Mouse (Mus musculus): ENCODE measurements at regions not wholly inside any gene's neighbourhood (a gene's known extent, or its start where the extent isn't known, plus 50 kb on each side); places are given as distances from the start of the nearest gene placed in this dataset.

DNA sequence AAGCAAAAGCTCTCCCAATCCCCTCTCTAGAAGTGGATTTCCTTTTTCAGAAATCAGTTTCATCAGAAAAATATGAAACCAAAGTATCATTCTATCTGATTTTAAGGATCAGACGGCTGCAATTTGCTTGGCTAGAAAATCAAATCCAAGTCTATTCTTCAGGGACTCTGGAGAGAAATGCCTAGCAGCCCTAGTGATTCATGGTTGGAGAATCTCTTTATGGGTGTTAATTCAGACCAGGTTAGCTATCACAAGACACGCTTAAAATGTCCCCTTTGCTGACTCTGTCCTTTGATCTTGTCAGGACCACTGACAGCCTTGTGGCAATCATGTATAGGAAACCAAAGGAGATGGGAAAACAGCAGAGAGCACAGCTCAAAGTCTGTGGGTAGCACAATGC lies 475.7 kb upstream of the Zfp462 start:
- no peak overlapping the region for H3K27ac ChIP-seq
- intact Hi-C loops (cut with DNase I): no loop called here
- H3K4me3 ChIP-seq: no peak overlapping the region
- no peak for TF ChIP-seq CTCF (IDR thresholded peaks at IDR 0.05)
- no peak for DNase-seq (ENCODE audit: extremely low spot score in 1 of 2, low spot score in 2 of 2)

DNA sequence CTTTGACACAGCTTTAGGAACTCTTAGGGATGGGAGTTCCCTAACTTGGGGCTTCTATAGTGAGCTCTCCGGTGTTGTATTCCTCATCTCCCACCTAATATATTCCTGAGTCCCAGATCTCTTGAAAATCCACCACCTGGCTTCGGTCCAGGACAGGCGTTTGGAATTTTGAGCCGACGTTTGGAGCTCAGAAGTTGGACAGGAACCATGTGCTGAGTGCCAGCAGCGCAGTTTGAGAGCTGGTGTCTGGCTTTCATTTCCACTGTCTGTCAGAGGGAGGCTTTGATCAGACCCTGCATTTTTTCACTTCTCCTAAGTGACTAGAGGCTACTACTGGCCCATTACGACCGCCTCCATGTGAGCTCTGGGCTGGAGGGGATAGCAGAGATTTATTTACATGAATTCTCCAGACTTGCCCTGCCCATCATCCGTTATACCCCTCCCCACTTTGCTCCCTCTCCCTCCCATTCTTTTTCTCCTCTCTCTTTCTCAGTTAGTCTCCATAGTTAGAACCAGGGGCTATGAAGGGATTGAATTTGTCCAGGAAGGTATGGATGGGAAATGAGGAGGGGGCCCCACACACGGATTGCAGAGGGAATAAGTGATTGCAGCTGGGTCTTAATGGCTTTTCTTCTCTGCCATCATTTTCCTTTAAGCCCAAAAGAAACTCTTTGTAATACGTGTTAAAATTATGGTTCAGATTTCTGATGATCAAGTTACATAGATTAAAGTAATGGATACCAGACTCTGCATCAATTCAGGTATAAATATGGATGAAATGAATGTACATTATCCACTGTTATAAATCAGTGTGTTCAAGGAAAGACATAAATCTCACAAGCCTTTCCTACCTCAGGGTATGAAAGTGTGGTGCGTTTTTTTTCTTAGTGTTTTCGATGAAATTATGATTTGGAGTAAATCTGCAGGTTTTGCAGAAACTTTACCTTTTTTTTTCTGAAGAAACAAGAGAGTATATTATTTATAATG lies 474.5 kb upstream of the Zfp462 start:
- Histone ChIP-seq H3K4me3 (no peak overlapping the region), H3K27ac (no peak overlapping the region)
- no peak for TF ChIP-seq CTCF (IDR thresholded peaks at IDR 0.05)
- intact Hi-C loops (cut with DNase I): no loop called here
- peak; percentile 17 to 31 for DNase-seq (ENCODE audit: extremely low spot score in 1 of 2, low spot score in 2 of 2)

DNA sequence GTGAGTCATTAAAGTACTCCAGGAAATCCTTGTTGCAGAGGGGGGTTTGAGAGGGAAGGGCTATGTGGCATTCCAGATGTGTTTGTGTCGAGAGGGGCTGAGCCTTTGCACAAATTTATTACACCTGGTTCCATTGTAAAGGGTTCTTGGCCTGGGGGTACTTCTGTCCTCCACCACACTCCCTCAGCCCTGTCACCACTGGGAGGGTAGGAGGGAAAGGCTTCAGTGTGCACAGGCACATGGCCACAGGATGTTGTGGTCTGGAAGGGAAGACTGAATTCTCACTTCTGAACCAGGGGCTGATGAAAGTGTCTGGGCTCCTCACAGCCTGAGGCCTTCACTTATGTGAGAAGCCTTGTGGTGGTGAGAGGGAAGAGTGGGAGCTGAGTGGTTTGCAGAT lies 473.8 kb upstream of the Zfp462 start:
- no peak for TF ChIP-seq CTCF (IDR thresholded peaks at IDR 0.05)
- intact Hi-C loops (cut with DNase I): no loop called here
- H3K27ac ChIP-seq: no peak overlapping the region
- no peak for DNase-seq (ENCODE audit: extremely low spot score in 1 of 2, low spot score in 2 of 2)
- no peak overlapping the region for H3K4me3 ChIP-seq

DNA sequence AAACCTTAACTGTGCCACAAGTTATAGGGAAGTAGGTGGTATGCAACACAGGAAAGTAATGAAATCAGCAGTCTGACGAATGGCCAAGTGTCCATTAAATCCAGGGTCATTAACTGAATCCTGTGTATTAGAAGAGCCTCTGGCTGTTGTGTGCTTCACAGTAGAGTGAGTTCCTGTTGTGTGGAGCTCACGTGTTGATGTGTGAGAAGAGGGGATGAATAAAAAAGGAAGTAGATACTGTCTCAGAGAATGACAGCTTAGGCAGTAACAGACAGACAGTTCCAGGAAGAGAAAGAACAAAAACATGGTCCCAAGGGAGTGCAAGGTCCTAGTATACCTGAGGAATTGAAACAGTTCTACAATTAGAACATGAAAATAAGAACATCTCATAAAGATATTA lies 463.1 kb upstream of the Zfp462 start:
- intact Hi-C loops (cut with DNase I): no loop called here
- TF ChIP-seq CTCF (IDR thresholded peaks at IDR 0.05): no peak
- no peak overlapping the region for H3K4me3 ChIP-seq
- H3K27ac ChIP-seq: no peak overlapping the region
- no peak for DNase-seq (ENCODE audit: extremely low spot score in 1 of 2, low spot score in 2 of 2)

DNA sequence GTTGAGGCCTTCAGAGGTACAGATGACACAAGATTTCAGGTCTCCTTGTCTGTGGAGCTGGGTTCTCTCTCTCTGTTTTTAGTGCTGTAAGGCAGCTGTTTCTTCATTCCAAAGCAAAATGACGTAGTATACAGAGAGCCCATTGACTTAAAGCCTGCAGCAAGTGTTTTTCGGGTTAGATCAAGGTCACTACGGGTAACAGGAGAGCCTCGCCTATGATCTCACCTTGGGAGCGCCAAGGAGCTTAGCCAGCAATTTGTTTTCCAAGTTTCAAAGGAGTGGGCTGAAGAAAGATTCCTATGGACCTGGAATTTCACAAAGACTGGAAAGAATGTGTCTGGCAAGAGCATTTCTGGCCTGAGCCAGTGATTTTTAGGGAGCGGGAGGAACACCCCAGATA lies 451.8 kb upstream of the Zfp462 start:
- no peak for DNase-seq (ENCODE audit: extremely low spot score in 1 of 2, low spot score in 2 of 2)
- no peak overlapping the region for H3K4me3 ChIP-seq
- no peak for TF ChIP-seq CTCF (IDR thresholded peaks at IDR 0.05)
- H3K27ac ChIP-seq: no peak overlapping the region
- intact Hi-C loops (cut with DNase I): no loop called here

- no peak for TF ChIP-seq CTCF (IDR thresholded peaks at IDR 0.05)
- Histone ChIP-seq H3K4me3 (no peak overlapping the region), H3K27ac (no peak overlapping the region)
- intact Hi-C loops (cut with DNase I): no loop called here
- DNase-seq (ENCODE audit: extremely low spot score in 1 of 2, low spot score in 2 of 2): no peak
Observed at GRCm38 (mm10) chr4:54497312-54497994, 447.4 kb upstream of the Zfp462 start.

- H3K4me3 ChIP-seq: no peak overlapping the region
- TF ChIP-seq CTCF (IDR thresholded peaks at IDR 0.05): no peak
- DNase-seq (ENCODE audit: extremely low spot score in 1 of 2, low spot score in 2 of 2): no peak
- H3K27ac ChIP-seq: no peak overlapping the region
- intact Hi-C loops (cut with DNase I): no loop called here
Observed at GRCm38 (mm10) chr4:54515934-54516333, 428.9 kb upstream of the Zfp462 start.

DNA sequence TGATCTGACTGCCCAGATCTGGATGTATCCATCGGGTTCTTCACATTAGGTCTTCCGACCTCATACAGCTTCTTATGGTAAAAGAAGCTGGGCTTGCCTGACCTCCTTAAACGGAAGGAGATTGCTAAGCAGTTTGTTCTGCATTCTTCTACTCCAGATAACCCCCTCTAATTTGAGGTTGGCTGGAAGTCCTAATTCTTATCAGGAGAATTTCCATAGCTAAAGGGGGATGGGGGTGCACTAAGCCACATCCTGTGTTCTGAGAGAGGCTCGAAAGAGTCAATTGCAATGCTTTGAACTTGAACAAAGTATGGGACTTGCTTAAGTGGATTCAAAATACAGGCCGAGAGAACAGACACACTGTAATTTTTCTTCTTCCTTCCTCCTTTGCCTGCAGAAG lies 421.6 kb upstream of the Zfp462 start:
- DNase-seq (ENCODE audit: extremely low spot score in 1 of 2, low spot score in 2 of 2): no peak
- Histone ChIP-seq H3K4me3 (no peak overlapping the region), H3K27ac (no peak overlapping the region)
- no peak for TF ChIP-seq CTCF (IDR thresholded peaks at IDR 0.05)
- intact Hi-C loops (cut with DNase I): no loop called here

GRCm38 (mm10) chr4:54526003-54526586 lies 418.8 kb upstream of the Zfp462 start:
- intact Hi-C loops (cut with DNase I): no loop called here

DNA sequence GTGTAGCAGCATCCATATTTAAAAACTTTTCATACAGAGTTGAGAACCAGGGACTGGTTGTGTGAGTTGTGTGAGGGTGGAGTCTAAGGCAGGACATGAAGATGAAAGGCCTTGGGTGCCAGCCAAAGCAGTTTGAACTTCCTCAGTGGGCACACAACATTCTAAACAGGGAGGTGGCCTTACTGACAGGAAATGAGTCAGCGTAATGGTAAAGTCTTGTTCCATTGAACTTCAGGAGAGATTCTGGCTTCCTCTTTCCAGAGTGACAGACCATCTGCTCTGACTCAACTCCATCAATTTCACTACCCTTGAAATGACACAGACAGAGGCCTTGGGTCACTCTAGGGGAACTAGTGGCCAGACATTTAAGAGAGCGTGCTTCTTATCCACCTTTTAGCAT lies 417.2 kb upstream of the Zfp462 start:
- intact Hi-C loops (cut with DNase I): no loop called here
- peak in 1 of 2 experiments; percentile 13 for DNase-seq (ENCODE audit: extremely low spot score in 1 of 2, low spot score in 2 of 2)
- no peak for TF ChIP-seq CTCF (IDR thresholded peaks at IDR 0.05)
- H3K27ac ChIP-seq: no peak overlapping the region
- no peak overlapping the region for H3K4me3 ChIP-seq

More at GRCm38 (mm10) chr4:54526003-54526586, 418.8 kb upstream of the Zfp462 start:
- Histone ChIP-seq H3K4me3 (no peak overlapping the region), H3K27ac (no peak overlapping the region)
- no peak for DNase-seq (ENCODE audit: extremely low spot score in 1 of 2, low spot score in 2 of 2)
- no peak for TF ChIP-seq CTCF (IDR thresholded peaks at IDR 0.05)

DNA sequence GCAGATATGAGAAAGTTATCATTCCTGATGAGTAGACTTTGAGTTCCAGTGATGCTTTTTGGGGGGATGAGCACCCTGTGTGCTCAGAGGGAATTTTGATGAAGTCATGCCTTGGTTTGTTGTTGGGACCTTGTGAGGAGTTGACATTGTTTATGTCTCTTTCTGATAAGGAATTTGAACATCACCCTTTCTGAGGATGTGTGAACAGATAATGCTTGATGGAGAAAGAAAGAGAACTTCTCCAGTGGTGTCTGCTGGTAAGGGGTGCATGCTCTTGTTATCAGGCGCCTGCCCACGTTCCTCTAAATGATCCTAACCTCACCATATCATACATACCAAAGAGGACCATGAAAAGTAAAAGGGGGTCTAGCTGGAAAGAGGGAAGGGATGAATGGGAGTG lies 413.1 kb upstream of the Zfp462 start:
- no peak for TF ChIP-seq CTCF (IDR thresholded peaks at IDR 0.05)
- intact Hi-C loops (cut with DNase I): no loop called here

GRCm38 (mm10) chr4:54533846-54534245 lies 411.0 kb upstream of the Zfp462 start:
- H3K27ac ChIP-seq: no peak overlapping the region
- intact Hi-C loops (cut with DNase I): no loop called here
- no peak for TF ChIP-seq CTCF (IDR thresholded peaks at IDR 0.05)
- no peak overlapping the region for H3K4me3 ChIP-seq
- peak in 1 of 2 experiments; percentile 11 for DNase-seq (ENCODE audit: extremely low spot score in 1 of 2, low spot score in 2 of 2)

More for the DNA sequence above, 413.1 kb upstream of the Zfp462 start:
- Histone ChIP-seq H3K4me3 (no peak overlapping the region), H3K27ac (no peak overlapping the region)
- no peak for DNase-seq (ENCODE audit: extremely low spot score in 1 of 2, low spot score in 2 of 2)

Measured in left cerebral cortex, adult 2 months (tissue).